Mouse (Mus musculus): ENCODE measurements around the gene Tmem144. TPM values are rescaled to one million over a fixed set of nuclear protein-coding genes. Genes with fewer than 3 reads are reported as not detected.
A peak's percentile ranks its signal among the peaks of the same experiment; 100 is the strongest.

Gene Tmem144
- polyA plus RNA-seq, 1 experiment from 2014 or later: 4.9 TPM

DNA sequence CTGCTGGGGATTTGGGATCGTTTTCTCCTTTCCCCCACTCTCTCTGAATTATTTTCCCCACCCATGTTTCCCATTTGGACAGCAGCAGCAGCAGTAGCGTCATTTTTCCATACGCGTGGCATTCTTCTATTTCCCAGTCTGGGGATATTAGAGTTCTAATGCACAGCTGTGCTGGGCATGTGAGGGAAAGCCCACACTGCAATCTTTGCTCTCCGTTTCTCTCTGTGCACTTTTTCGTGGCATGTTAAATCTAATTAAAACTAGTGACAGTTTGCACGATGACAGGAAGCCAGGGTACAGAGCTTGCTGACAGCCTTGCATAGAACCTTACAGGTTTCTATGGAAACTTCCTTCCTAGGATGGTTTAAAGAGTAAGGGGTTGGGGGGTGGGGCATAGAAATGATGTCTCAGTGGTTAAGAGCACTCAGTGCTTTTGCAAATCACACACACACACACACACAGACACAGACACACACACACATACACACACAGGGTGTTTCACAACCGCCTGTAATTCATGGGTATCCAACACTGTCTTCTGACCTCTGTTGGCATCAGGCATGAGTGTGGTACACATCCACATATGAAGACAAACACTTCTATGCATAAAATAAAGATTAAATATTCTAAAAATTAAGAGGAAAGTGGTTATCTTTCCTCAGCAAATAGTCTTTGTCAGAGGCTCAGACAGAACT is 34.7 kb upstream of the Tmem144 start:
- H3K9me3 ChIP-seq (ENCODE audit: control insufficient read depth, low read length): no peaks in the 10 kb centered on the region
- DNase-seq (ENCODE audit: low spot score) (no peak), ATAC-seq (replicated peaks; ENCODE audit: low FRiP score) (no peak)
- H3K4me3 ChIP-seq (ENCODE audit: low read depth, low read length): no peak overlapping the region
- H3K9ac ChIP-seq (ENCODE audit: low read depth, low read length): no peak overlapping the region
- 64% methylated on average over 8 of the region's 8 CpGs for WGBS
- no peaks in the 10 kb centered on the region for H3K27me3 ChIP-seq (replicated peaks; ENCODE audit: control insufficient read depth, insufficient read depth, low read length)
- peaks cover 8% of the 10 kb centered on the region for H3K4me1 ChIP-seq (replicated peaks; ENCODE audit: control insufficient read depth, insufficient read depth, low read length)
- no peak overlapping the region for H3K27ac ChIP-seq (ENCODE audit: low read depth, low read length)
- peak overlapping the region; percentile 69 for H3K4me2 ChIP-seq
- no peaks in the 10 kb centered on the region for H3K36me3 ChIP-seq (ENCODE audit: control insufficient read depth, insufficient read depth, low read length)

DNA sequence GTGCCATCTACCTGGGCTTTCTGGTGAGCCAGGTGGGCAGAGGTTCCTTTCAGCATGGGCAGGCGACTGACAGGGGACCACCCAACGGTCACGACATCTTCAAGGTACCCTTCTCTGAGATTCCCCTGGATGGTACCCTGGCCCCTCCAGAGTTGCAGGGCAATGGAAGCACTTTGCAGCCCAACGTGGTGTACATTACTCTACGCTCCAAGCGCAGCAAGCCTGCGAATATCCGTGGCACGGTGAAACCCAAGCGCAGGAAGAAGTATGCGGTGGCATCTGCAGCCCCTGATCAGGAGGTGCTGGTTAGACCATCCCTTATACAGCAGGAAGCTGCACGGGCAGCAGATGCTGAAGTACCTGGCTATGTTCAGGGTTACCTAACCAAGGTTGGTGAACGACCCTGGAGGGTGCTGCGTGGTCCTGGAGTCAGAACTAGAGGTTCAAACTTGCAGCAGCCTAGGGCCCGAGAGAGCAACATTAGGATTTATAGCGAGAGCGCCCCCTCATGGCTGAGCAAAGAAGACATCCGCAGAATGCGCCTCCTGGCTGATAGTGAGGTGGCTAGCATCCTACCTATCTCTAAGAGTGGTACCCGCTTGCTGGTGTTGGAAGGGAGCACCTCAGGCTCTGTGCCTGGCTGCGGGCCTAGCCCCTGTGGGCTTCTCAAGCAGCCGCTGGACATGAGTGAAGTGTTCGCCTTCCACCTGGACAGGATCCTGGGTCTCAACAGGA is 34.0 kb upstream of the Tmem144 start:
- Histone ChIP-seq H3K4me3 (ENCODE audit: low read depth, low read length) (peak overlapping the region; percentile 30), H3K4me2 (peak overlapping the region; percentile 69), H3K4me1 (replicated peaks; ENCODE audit: control insufficient read depth, insufficient read depth, low read length) (peaks cover 8% of the 10 kb centered on the region), H3K9ac (ENCODE audit: low read depth, low read length) (peak overlapping the region; percentile 42), H3K9me3 (ENCODE audit: control insufficient read depth, low read length) (no peaks in the 10 kb centered on the region), H3K36me3 (ENCODE audit: control insufficient read depth, insufficient read depth, low read length) (no peaks in the 10 kb centered on the region), H3K27ac (ENCODE audit: low read depth, low read length) (peak overlapping the region; percentile 17), H3K27me3 (replicated peaks; ENCODE audit: control insufficient read depth, insufficient read depth, low read length) (no peaks in the 10 kb centered on the region)
- peak; percentile 46; the same call in 1 of the 2 replicates for ATAC-seq (replicated peaks; ENCODE audit: low FRiP score)
- WGBS: 71% methylated on average over 23 of the region's 23 CpGs
- DNase-seq (ENCODE audit: low spot score): no peak

GRCm38 (mm10) chr3:79885686-79886356 is 33.2 kb upstream of the Tmem144 start:
- DNase-seq (ENCODE audit: low spot score): peak; percentile 56
- Histone ChIP-seq H3K36me3 (ENCODE audit: control insufficient read depth, insufficient read depth, low read length) (no peaks in the 10 kb centered on the region), H3K27ac (ENCODE audit: low read depth, low read length) (peak overlapping the region; percentile 17), H3K27me3 (replicated peaks; ENCODE audit: control insufficient read depth, insufficient read depth, low read length) (no peaks in the 10 kb centered on the region), H3K9me3 (ENCODE audit: control insufficient read depth, low read length) (no peaks in the 10 kb centered on the region), H3K4me2 (peak overlapping the region; percentile 69), H3K9ac (ENCODE audit: low read depth, low read length) (peak overlapping the region; percentile 42), H3K4me1 (replicated peaks; ENCODE audit: control insufficient read depth, insufficient read depth, low read length) (peaks cover 8% of the 10 kb centered on the region), H3K4me3 (ENCODE audit: low read depth, low read length) (peak overlapping the region; percentile 30)
- WGBS: 12% methylated on average over 19 of the region's 19 CpGs
- peak; percentile 27; the same call in 1 of the 2 replicates for ATAC-seq (replicated peaks; ENCODE audit: low FRiP score)

GRCm38 (mm10) chr3:79884761-79885189 is 32.2 kb upstream of the Tmem144 start:
- peaks cover 8% of the 10 kb centered on the region for H3K4me1 ChIP-seq (replicated peaks; ENCODE audit: control insufficient read depth, insufficient read depth, low read length)
- H3K4me3 ChIP-seq (ENCODE audit: low read depth, low read length): peak overlapping the region; percentile 18
- no peaks in the 10 kb centered on the region for H3K27me3 ChIP-seq (replicated peaks; ENCODE audit: control insufficient read depth, insufficient read depth, low read length)
- ATAC-seq (replicated peaks; ENCODE audit: low FRiP score): 0 out of 2 replicates have a peak, but pooled peaks have one; percentile 27
- DNase-seq (ENCODE audit: low spot score): peak; percentile 47
- H3K4me2 ChIP-seq: peak overlapping the region; percentile 38
- H3K9me3 ChIP-seq (ENCODE audit: control insufficient read depth, low read length): no peaks in the 10 kb centered on the region
- H3K36me3 ChIP-seq (ENCODE audit: control insufficient read depth, insufficient read depth, low read length): no peaks in the 10 kb centered on the region
- no peak overlapping the region for H3K27ac ChIP-seq (ENCODE audit: low read depth, low read length)
- peak overlapping the region; percentile 21; the same call in 1 of the 2 replicates for H3K9ac ChIP-seq (ENCODE audit: low read depth, low read length)
- WGBS: 23% methylated on average over 9 of the region's 9 CpGs

- ATAC-seq (replicated peaks; ENCODE audit: low FRiP score) (0 out of 2 replicates have a peak, but pooled peaks have one; percentile 37), DNase-seq (ENCODE audit: low spot score) (no peak)
- WGBS: 41% methylated on average over 5 of the region's 5 CpGs
- no peaks in the 10 kb centered on the region for H3K9me3 ChIP-seq (ENCODE audit: control insufficient read depth, low read length)
- no peak within 1 kb of the TSS for H3K27ac ChIP-seq (ENCODE audit: low read depth, low read length)
- peak within 1 kb of the TSS; percentile 18 for H3K4me3 ChIP-seq (ENCODE audit: low read depth, low read length)
- peak within 1 kb of the TSS; percentile 38 for H3K4me2 ChIP-seq
- H3K4me1 ChIP-seq (replicated peaks; ENCODE audit: control insufficient read depth, insufficient read depth, low read length): peaks cover 8% of the 10 kb centered on the region
- no peaks in the 10 kb centered on the region for H3K36me3 ChIP-seq (ENCODE audit: control insufficient read depth, insufficient read depth, low read length)
- no peaks in the 10 kb centered on the region for H3K27me3 ChIP-seq (replicated peaks; ENCODE audit: control insufficient read depth, insufficient read depth, low read length)
- peak within 1 kb of the TSS; percentile 21; the same call in 1 of the 2 replicates for H3K9ac ChIP-seq (ENCODE audit: low read depth, low read length)
These were observed 31.7 kb upstream of the Tmem144 start, which contains the start of gene Fam198b for GRCm38 (mm10) chr3:79884305-79884704. Gene Fam198b (plus strand): TSS chr3:79884533.

- H3K36me3 ChIP-seq (ENCODE audit: control insufficient read depth, insufficient read depth, low read length): no peaks in the 10 kb centered on the region
- 33% methylated on average over 7 of the region's 7 CpGs for WGBS
- no peak overlapping the region for H3K4me3 ChIP-seq (ENCODE audit: low read depth, low read length)
- no peak overlapping the region for H3K4me2 ChIP-seq
- ATAC-seq (replicated peaks; ENCODE audit: low FRiP score) (peak; percentile 46; the same call in 1 of the 2 replicates), DNase-seq (ENCODE audit: low spot score) (no peak)
- H3K4me1 ChIP-seq (replicated peaks; ENCODE audit: control insufficient read depth, insufficient read depth, low read length): peaks cover 8% of the 10 kb centered on the region
- H3K27me3 ChIP-seq (replicated peaks; ENCODE audit: control insufficient read depth, insufficient read depth, low read length): no peaks in the 10 kb centered on the region
- no peaks in the 10 kb centered on the region for H3K9me3 ChIP-seq (ENCODE audit: control insufficient read depth, low read length)
- H3K9ac ChIP-seq (ENCODE audit: low read depth, low read length): no peak overlapping the region
- no peak overlapping the region for H3K27ac ChIP-seq (ENCODE audit: low read depth, low read length)
These were observed 30.5 kb upstream of the Tmem144 start for GRCm38 (mm10) chr3:79883092-79883491.

- Histone ChIP-seq H3K9me3 (ENCODE audit: control insufficient read depth, low read length) (no peaks in the 10 kb centered on the region), H3K36me3 (ENCODE audit: control insufficient read depth, insufficient read depth, low read length) (no peaks in the 10 kb centered on the region), H3K27me3 (replicated peaks; ENCODE audit: control insufficient read depth, insufficient read depth, low read length) (no peaks in the 10 kb centered on the region), H3K27ac (ENCODE audit: low read depth, low read length) (no peak overlapping the region), H3K4me2 (no peak overlapping the region), H3K9ac (ENCODE audit: low read depth, low read length) (no peak overlapping the region), H3K4me3 (ENCODE audit: low read depth, low read length) (no peak overlapping the region), H3K4me1 (replicated peaks; ENCODE audit: control insufficient read depth, insufficient read depth, low read length) (peaks cover 8% of the 10 kb centered on the region)
- DNase-seq (ENCODE audit: low spot score): no peak
- WGBS: 54% methylated on average over 2 of the region's 2 CpGs
- no peak for ATAC-seq (replicated peaks; ENCODE audit: low FRiP score)
These were observed 29.1 kb upstream of the Tmem144 start for GRCm38 (mm10) chr3:79881645-79882044.

- 57% methylated on average over 9 of the region's 9 CpGs for WGBS
- Histone ChIP-seq H3K9ac (ENCODE audit: low read depth, low read length) (no peak overlapping the region), H3K27me3 (replicated peaks; ENCODE audit: control insufficient read depth, insufficient read depth, low read length) (no peaks in the 10 kb centered on the region), H3K4me2 (peak overlapping the region; percentile 11; the same call in 1 of the 2 replicates), H3K27ac (ENCODE audit: low read depth, low read length) (no peak overlapping the region), H3K9me3 (ENCODE audit: control insufficient read depth, low read length) (no peaks in the 10 kb centered on the region), H3K4me1 (replicated peaks; ENCODE audit: control insufficient read depth, insufficient read depth, low read length) (0 out of 2 replicates have a peak, but pooled peaks cover under 1% of the 10 kb centered on the region), H3K4me3 (ENCODE audit: low read depth, low read length) (no peak overlapping the region), H3K36me3 (ENCODE audit: control insufficient read depth, insufficient read depth, low read length) (no peaks in the 10 kb centered on the region)
- DNase-seq (ENCODE audit: low spot score) (no peak), ATAC-seq (replicated peaks; ENCODE audit: low FRiP score) (no peak)
These were observed 26.7 kb upstream of the Tmem144 start for GRCm38 (mm10) chr3:79879246-79879645.

Measured in liver, embryonic 11.5 days (tissue).